Mouse (Mus musculus): ENCODE data around the gene 9130019O22Rik.
"Not testable (repeated sequence)": the region's sequence is repeated elsewhere in the genome, so short reads cannot be mapped to it uniquely, and the experiment has no call there.

The 9130019O22Rik gene

GRCm38 (mm10) chr7:127386641-127387392, at the start of gene 9130019O22Rik:
Gene 9130019O22Rik, minus strand, starts transcription at chr7:127387166.
- DNase-seq (ENCODE audit: low spot score in 2 of 2): peak; percentile 73 to 89

DNA sequence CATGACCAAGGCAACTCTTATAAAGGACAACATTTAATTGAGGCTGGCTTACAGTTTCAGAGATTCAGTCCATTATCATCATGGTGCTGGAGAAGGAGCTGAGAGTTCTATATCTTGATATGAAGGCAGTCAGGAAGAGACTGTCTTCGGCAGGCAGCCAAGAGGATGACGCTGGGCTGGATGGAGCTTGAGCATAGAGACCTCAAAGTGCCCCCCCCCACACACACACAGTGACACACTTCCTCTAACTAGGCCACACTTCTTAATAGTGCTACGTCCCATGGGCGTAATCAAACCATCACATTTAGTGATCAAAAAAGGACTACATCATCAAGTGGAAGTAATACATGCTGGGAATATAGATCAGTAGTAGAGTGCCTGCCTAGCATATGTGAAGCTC, 48.2 kb upstream of the 9130019O22Rik start:
- DNase-seq (ENCODE audit: low spot score in 2 of 2): no peak

DNA sequence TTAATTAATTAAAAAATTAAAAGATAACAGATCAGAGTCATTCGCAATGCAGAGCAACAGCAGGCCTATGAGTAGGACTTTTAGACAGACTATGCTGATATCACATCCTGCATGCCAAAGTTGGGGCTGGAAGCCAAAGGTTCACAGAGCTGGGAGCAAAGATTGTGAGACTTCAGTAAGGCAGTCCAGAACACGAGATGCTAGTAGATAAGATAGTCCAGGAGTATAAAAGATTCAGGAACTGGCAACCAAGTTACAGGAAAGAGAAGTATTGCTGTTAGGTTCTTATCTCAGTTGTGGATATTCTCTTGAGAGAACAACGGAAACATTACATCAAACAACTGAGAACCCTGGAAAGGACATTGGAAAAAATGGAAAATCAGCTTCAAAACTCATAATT, 39.4 kb upstream of the 9130019O22Rik start:
- DNase-seq (ENCODE audit: low spot score in 2 of 2): no peak

DNA sequence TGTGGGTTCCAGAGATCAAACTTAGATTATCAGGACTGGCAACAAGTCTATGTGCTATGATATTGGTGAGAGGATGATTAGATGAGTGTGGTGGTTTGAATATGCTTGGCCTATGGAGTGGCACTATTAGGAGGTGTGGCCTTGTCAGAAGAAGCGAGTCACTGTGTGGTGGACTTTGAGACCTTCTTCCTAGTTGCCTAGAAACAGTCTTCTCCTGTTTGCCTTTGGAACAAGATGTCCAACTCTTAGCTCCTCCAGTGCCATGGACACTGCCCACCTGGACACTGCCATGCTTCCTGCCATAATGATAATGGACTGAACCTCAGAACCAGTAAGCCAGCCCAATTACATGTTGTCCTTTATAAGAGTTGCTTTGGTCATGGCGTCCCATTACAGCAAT, 38.9 kb upstream of the 9130019O22Rik start:
- no peak for DNase-seq (ENCODE audit: low spot score in 2 of 2)

GRCm38 (mm10) chr7:127425291-127425690, 38.3 kb upstream of the 9130019O22Rik start:
- DNase-seq (ENCODE audit: low spot score in 2 of 2): no peak

DNA sequence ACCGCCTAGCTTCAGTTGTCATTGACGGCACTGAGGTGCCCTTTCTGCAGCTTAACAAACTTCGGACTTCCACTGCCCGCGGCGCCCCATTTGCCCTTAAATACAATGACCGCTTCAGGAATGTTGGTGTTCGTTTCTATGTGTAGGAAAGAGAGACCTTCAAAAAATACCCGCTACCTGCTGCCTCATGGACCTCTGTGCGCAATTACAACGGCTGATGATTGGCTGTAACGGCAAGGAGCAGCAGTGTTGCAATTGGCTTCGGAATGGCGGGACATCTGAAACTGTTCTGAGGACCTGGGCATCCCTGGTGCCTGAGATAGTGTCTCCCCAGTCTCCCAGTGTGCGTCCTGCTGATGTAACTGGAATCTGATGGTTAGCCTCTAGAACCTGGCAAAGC, 35.3 kb upstream of the 9130019O22Rik start:
- DNase-seq (ENCODE audit: low spot score in 2 of 2): peak in 1 of 2 experiments; percentile 20

- peak; percentile 75 to 87 for DNase-seq (ENCODE audit: low spot score in 2 of 2)
These were observed 34.6 kb upstream of the 9130019O22Rik start, which contains the start of gene Zfp688 for GRCm38 (mm10) chr7:127421388-127422191. Gene Zfp688, minus strand, starts transcription at chr7:127422068.

- DNase-seq (ENCODE audit: low spot score in 2 of 2): no peak
These were observed 24.5 kb upstream of the 9130019O22Rik start for GRCm38 (mm10) chr7:127411418-127411817.

GRCm38 (mm10) chr7:127406002-127406987, 19.3 kb upstream of the 9130019O22Rik start, which contains the start of gene Zfp764:
Gene Zfp764, minus strand, starts transcription at chr7:127406822.
- DNase-seq (ENCODE audit: low spot score in 2 of 2): peak; percentile 69 to 86

DNA sequence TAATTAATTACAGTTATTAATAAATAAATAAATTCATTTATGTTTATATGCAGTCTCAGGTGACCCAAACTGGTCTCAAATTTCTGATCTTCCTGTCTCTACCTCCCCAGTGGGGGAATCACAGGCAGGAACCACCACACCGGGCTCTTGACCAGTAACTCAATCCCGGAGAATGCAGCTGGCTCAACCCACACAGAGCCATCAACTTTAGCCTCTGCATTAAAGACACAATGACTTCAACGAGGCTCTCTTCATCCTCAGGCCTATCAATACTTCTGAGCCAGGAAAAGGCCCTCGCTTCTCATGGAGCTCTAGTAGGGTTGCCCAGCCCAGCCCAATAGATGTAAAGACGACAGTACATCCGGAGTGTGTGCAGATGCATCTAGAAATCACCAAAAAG, 17.1 kb upstream of the 9130019O22Rik start:
- DNase-seq (ENCODE audit: low spot score in 2 of 2): not testable (repeated sequence)

DNA sequence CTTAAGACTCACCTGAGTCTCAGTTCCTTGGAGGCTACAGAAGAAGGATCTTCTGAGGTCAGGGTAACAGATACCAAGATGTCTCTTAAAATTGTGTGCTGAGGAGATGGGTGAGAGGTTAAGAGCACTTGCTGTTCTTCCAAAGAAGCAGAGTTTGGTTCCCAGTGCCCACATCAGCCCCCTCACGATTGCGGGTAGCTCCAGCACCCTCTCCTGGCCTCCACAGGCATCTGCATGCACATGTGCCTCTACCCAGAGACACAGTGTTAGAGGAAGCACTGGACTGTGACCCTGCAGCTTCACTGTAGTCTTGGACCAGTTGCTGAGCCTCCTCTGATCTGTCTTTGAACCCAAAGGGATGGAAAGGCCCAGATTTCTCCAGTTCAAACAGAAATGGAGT, 16.0 kb upstream of the 9130019O22Rik start:
- no peak for DNase-seq (ENCODE audit: low spot score in 2 of 2)

- no peak for DNase-seq (ENCODE audit: low spot score in 2 of 2)
These were observed 13.4 kb upstream of the 9130019O22Rik start for GRCm38 (mm10) chr7:127400355-127400754.

DNA sequence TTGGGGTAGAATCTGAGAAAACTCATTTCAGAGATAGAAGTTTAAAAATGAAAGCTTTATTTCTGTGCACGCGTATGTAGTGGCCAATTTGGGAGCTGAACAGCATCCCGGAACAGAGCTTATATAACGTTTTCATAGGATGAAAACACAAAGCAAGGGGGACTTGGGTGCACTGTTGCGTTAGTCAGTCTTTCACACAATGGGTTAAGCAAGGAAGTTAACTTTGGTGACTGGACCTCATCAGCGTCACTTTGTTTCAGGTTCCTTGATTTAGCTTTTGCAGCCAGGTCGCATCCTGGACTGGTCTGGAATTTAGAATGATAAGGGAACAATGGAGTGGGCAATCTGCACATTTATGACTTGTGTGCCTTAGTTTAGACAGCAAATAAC, 7.0 kb upstream of the 9130019O22Rik start:
- no peak for DNase-seq (ENCODE audit: low spot score in 2 of 2)

GRCm38 (mm10) chr7:127393157-127393943, 6.4 kb upstream of the 9130019O22Rik start, which contains the start of gene E430018J23Rik:
Gene E430018J23Rik, minus strand, starts transcription at chr7:127393629.
- peak; percentile 89 to 95 for DNase-seq (ENCODE audit: low spot score in 2 of 2)

DNA sequence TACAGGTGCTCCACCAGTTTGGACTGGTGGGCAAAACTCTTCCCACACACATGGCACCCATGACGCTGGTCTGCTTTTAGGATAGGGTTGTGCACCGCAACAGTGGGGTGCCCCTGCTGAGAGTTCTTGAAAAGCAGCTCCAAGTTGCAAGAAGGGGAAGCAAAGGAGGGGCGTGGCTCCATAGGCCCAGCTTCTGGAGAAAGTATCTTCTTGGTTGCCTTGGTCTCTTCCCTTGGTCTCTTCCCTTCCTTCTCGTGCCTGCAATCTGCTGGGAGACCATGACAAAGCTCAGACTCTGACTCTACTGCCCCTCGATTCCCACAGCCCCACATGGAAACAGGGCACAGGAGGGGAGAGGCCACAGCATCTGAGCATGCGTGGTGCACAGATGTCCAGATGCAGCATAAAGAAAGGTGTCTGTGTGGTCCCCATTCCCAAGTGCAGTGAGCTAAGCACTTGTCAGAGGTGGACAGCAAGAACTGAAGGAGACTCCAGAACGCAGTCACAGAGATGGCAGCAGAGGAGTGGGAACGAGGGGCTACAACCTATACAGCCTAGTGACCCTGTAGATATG, 5.4 kb upstream of the 9130019O22Rik start:
- no peak for DNase-seq (ENCODE audit: low spot score in 2 of 2)

- DNase-seq (ENCODE audit: low spot score in 2 of 2): no peak
These were observed 4.6 kb upstream of the 9130019O22Rik start for GRCm38 (mm10) chr7:127391538-127391937.

- DNase-seq (ENCODE audit: low spot score in 2 of 2): no peak
These were observed 3.3 kb upstream of the 9130019O22Rik start for GRCm38 (mm10) chr7:127390306-127390705.

- not testable (repeated sequence) for DNase-seq (ENCODE audit: low spot score in 2 of 2)
These were observed 1.2 kb upstream of the 9130019O22Rik start for GRCm38 (mm10) chr7:127388201-127388600.

DNA sequence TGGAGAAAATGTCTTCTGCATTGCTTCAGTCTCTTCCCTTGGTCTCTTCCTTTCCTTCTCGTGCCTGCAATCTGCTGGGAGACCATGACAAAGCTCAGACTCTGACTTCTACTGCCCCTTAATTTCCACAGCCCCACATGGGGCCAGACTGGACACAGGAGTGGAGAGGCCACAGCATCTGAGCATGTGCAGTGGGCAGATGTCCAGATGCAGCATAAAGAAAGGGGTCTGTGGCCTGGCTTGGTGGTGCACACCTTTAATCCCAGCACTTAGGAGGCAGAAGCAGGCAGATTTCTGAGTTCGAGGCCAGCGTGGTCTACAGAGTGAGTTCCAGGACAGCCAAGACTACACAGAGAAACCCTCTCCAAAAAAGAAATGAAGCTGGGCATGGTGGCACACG, 1.4 kb downstream of the 9130019O22Rik start:
- not testable (repeated sequence) for DNase-seq (ENCODE audit: low spot score in 2 of 2)

- DNase-seq (ENCODE audit: low spot score in 2 of 2): no peak
These were observed 8.6 kb downstream of the 9130019O22Rik start for GRCm38 (mm10) chr7:127378310-127378921.

Data from cerebellum, postnatal 4 days (tissue).